Mouse (Mus musculus) brain, embryonic 14.5 days (tissue): ENCODE results near the gene Lzic.

ENCODE experiments used
- CTCF ChIP-seq: fragments of 200-500 bp; IDR thresholded peaks from 2 replicates; pipeline ENCODE4 v1.5.1; 2012; ENCODE audit warnings: inconsistent platforms, mild to moderate bottlenecking, moderate library complexity, borderline replicate concordance; ENCODE audit not compliant: insufficient read depth, insufficient read length; ENCODE audit errors: extremely low read depth
- POLR2A ChIP-seq: fragments of 200-500 bp; IDR thresholded peaks from 2 replicates; pipeline ENCODE4 v1.6.1; 2012; ENCODE audit warnings: mild to moderate bottlenecking, inconsistent platforms, borderline replicate concordance; ENCODE audit not compliant: poor library complexity, insufficient read depth, insufficient read length, severe bottlenecking; ENCODE audit errors: extremely low read depth

GRCm38 (mm10) chr4:149527621-149528354, 42.8 kb downstream of the Lzic start:
- no peak for TF ChIP-seq CTCF
- TF ChIP-seq POLR2A: no peak
